Comparison of ENCODE assay signal across 31 mouse cellular contexts in the genomic region with DNA sequence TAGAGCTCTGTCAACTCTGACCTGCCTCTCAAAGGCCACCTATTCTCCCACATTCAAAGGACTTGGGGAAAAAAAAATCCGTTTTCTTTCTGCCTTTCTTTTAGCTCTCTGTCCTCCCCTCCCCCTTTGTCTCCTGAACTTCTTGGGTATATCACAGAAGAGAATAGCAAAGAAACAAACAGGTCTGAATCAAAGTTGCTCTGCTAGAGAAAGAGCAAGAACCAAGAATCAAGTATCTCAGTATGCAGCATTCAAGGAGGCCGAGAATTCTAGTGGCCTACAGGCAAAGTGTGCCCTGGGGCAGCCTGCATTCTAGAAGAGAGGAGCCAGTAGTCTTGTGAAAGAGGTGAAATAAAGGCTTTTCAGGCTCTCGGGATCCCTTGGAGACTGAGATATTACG. TPM values are rescaled to one million over a fixed set of nuclear protein-coding genes. Genes with fewer than 3 reads are reported as not detected.
DNase-seq lines count a peak whose midpoint lies in the region; ATAC-seq and TF ChIP-seq lines count a peak whose summit lies in the region.
"Had no signal": no experiment of that assay in that cellular context is flagged by ENCODE, and none has a peak within 500 bp of the region (broad histone marks: within the 10 kb centered on the region; RNA-seq: fewer than 3 reads in every experiment).

No protein-coding gene starts in this region.

- no peaks in the 10 kb centered on the region for H3K27me3 ChIP-seq in neural tube, embryonic 11.5 days (ENCODE audit: control insufficient read depth, insufficient read depth, low read length)
- H3K27me3 ChIP-seq: forebrain, embryonic 12.5 days had no signal

- DNase-seq in adrenal gland, postnatal 14 days, result peak; percentile 8
- DNase-seq in adrenal gland, postnatal 25 days, result no peak
- DNase-seq in layer of hippocampus, adult 2 months (ENCODE audit: low spot score in 2 of 2), result no peak
- no peak for DNase-seq in layer of hippocampus, adult 18-20 months (ENCODE audit: low spot score in 2 of 2)
- DNase-seq in embryo, embryonic 10.5 days (ENCODE audit: low spot score), result peak; percentile 74
- no peak for DNase-seq in neural tube, embryonic 11.5 days (ENCODE audit: low spot score)
- DNase-seq in gastrocnemius, adult 18-20 months (ENCODE audit: low spot score), result no peak
- DNase-seq: cerebellum, adult 8-10 months; cerebellum, postnatal 36 days; gastrocnemius, adult 2 months; heart, postnatal 36 days; kidney, adult 11 months; kidney, postnatal 4 days; left cerebral cortex, postnatal 4 days; lung, embryonic 14.5 days; thymus, adult 18-20 months; thymus, postnatal 36 days had no signal

- peak overlapping the region; percentile 32; the same call in 1 of the 2 replicates for H3K27ac ChIP-seq in layer of hippocampus, adult 2 months
- peak overlapping the region; percentile 21; the same call in 1 of the 2 replicates for H3K27ac ChIP-seq in neural tube, embryonic 11.5 days (ENCODE audit: low read depth, low read length)
- H3K27ac ChIP-seq: embryonic facial prominence, embryonic 12.5 days; forebrain, embryonic 12.5 days; gastrocnemius, adult 2 months; heart, embryonic 15.5 days; kidney, embryonic 15.5 days; left cerebral cortex, adult 2 months; limb, embryonic 15.5 days; liver, embryonic 14.5 days had no signal

- H3K4me1 ChIP-seq in neural tube, embryonic 11.5 days (ENCODE audit: control insufficient read depth, insufficient read depth, low read length), result peaks cover 10% of the 10 kb centered on the region; the same call in 1 of the 2 replicates

- H3K9me3 ChIP-seq in neural tube, embryonic 11.5 days (ENCODE audit: control insufficient read depth, low read length), result no peaks in the 10 kb centered on the region
- H3K9me3 ChIP-seq: embryonic facial prominence, embryonic 12.5 days; forebrain, embryonic 12.5 days; heart, embryonic 15.5 days; kidney, embryonic 15.5 days; limb, embryonic 15.5 days had no signal

- ATAC-seq in neural tube, embryonic 11.5 days (ENCODE audit: insufficient read depth, low FRiP score, low TSS enrichment), result no peak

- H3K4me2 ChIP-seq in neural tube, embryonic 11.5 days (ENCODE audit: low read depth), result no peak overlapping the region
- H3K4me2 ChIP-seq: embryonic facial prominence, embryonic 12.5 days; forebrain, embryonic 12.5 days; heart, embryonic 15.5 days; kidney, embryonic 15.5 days; limb, embryonic 15.5 days; lung, embryonic 14.5 days had no signal

- no peak for TF ChIP-seq CTCF in layer of hippocampus, adult 2 months (conservative IDR thresholded peaks at IDR 0.05)

- H3K9ac ChIP-seq in neural tube, embryonic 11.5 days (ENCODE audit: low read length), result no peak overlapping the region
- H3K9ac ChIP-seq: embryonic facial prominence, embryonic 12.5 days; forebrain, embryonic 12.5 days; heart, embryonic 15.5 days; kidney, embryonic 15.5 days; limb, embryonic 15.5 days; liver, embryonic 14.5 days; lung, embryonic 14.5 days had no signal

- 26% methylated on average over 4 of the region's 4 CpGs for WGBS in neural tube, embryonic 11.5 days

- no peak overlapping the region for H3K4me3 ChIP-seq in layer of hippocampus, adult 2 months
- no peak overlapping the region for H3K4me3 ChIP-seq in neural tube, embryonic 11.5 days (ENCODE audit: low read depth, low read length)
- H3K4me3 ChIP-seq: embryonic facial prominence, embryonic 12.5 days; forebrain, embryonic 12.5 days; gastrocnemius, adult 2 months; heart, embryonic 15.5 days; kidney, embryonic 15.5 days; left cerebral cortex, adult 2 months; limb, embryonic 15.5 days; megakaryocyte, embryonic 14.5 days; myocyte had no signal

- no peaks in the 10 kb centered on the region for H3K36me3 ChIP-seq in neural tube, embryonic 11.5 days (ENCODE audit: control insufficient read depth, insufficient read depth, low read length)
- H3K36me3 ChIP-seq: embryonic facial prominence, embryonic 12.5 days; forebrain, embryonic 12.5 days; heart, embryonic 15.5 days; kidney, embryonic 15.5 days; limb, embryonic 15.5 days had no signal

RNA-seq across cellular contexts. Expression of a gene that starts 1.6 kb away (rescaled TPM):
- total RNA-seq in adrenal gland, postnatal 14 days (2021), result 2.9 and 3.6 TPM in 2 replicates
- total RNA-seq in adrenal gland, postnatal 25 days (2021), result 3.4 and 5.0 TPM in 2 replicates
- total RNA-seq in layer of hippocampus, adult 2 months (2021), result 10 to 100 TPM; 62.8 to 76.8 TPM
- 10 to 100 TPM; 69.2 to 71.0 TPM for total RNA-seq in layer of hippocampus, adult 18-20 months (2021)
- polyA plus RNA-seq in neural tube, embryonic 11.5 days (2014; fragmentation: Nextera tagmentation; extraction: Ambion mirVana), result 6.9 and 7.4 TPM in 2 replicates
- total RNA-seq in gastrocnemius, adult 18-20 months (2021), result under 1 TPM; 0.14 to 0.19 TPM
- polyA plus RNA-seq: myocyte had no signal

RNA-seq across cellular contexts. Expression of a gene that starts 58.2 kb away (rescaled TPM):
- not detected in 2 replicates for total RNA-seq in adrenal gland, postnatal 14 days (2021)
- total RNA-seq in adrenal gland, postnatal 25 days (2021), result not detected in 2 replicates
- not detected for total RNA-seq in layer of hippocampus, adult 2 months (2021)
- total RNA-seq in layer of hippocampus, adult 18-20 months (2021), result not detected
- polyA plus RNA-seq in neural tube, embryonic 11.5 days (2014; fragmentation: Nextera tagmentation; extraction: Ambion mirVana), result not detected in 2 replicates
- total RNA-seq in gastrocnemius, adult 18-20 months (2021), result not detected
- total RNA-seq: adrenal gland, postnatal 4 days; gastrocnemius, adult 2 months; gastrocnemius, postnatal 4 days; heart, postnatal 36 days; layer of hippocampus, postnatal 10 days; left cerebral cortex, adult 2 months; left cerebral cortex, postnatal 4 days had no signal
- polyA plus RNA-seq: embryonic facial prominence, embryonic 12.5 days; forebrain, embryonic 12.5 days; heart, embryonic 15.5 days; kidney, embryonic 15.5 days; limb, embryonic 15.5 days; liver, embryonic 14.5 days; lung, embryonic 14.5 days; myocyte; small intestine, adult 2 months; stomach, embryonic 16.5 days had no signal

Comparison
In these comparisons a context has a peak if more than half of its experiments do, and no peak if none do; other contexts are left out.
1. DNase-seq: peak in adrenal gland, postnatal 14 days (single experiment) and embryo, embryonic 10.5 days (single experiment); none in adrenal gland, postnatal 25 days (single experiment), layer of hippocampus, adult 2 months (0 of 2), layer of hippocampus, adult 18-20 months (0 of 2), neural tube, embryonic 11.5 days (single experiment) and gastrocnemius, adult 18-20 months (single experiment).
2. RNA of a gene that starts 1.6 kb away (total RNA-seq): 62.8 to 76.8 TPM in layer of hippocampus, adult 2 months and 69.2 to 71.0 TPM in layer of hippocampus, adult 18-20 months; 3.4 to 5.0 TPM in adrenal gland, postnatal 25 days, 2.9 to 3.6 TPM in adrenal gland, postnatal 14 days and 0.14 to 0.19 TPM in gastrocnemius, adult 18-20 months; every median in the first group is over 10 times any median in the second.